Mouse (Mus musculus) cerebellum, postnatal 25 days (tissue): Measurements from ENCODE around the gene Bcan.

Experiments
- DNase-seq, 2 experiments: peaks; one replicate each; pipeline ENCODE4 v3.0.0; 2021; ENCODE audit warnings: mixed read lengths in 2 of 2

The Bcan gene

DNA sequence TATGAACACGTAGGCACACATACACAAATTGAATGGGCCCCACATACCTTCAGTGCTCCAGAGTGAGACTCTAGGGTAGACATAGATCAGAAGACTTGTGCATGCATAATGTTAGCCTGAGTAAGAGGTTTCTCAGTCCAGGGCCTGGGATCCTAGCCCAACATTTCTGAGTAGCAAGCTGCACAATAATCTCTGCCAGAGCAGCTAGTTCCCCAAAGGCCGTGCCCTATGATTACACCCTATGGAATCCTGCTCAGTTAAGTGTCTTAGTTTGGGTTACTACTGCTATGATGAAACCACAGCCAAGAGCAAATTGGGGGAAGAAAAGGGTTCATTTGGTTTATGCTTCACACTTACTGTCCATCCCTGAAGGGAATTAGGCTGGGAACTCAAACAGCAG, 57.6 kb downstream of the Bcan start:
- DNase-seq: no peak

DNA sequence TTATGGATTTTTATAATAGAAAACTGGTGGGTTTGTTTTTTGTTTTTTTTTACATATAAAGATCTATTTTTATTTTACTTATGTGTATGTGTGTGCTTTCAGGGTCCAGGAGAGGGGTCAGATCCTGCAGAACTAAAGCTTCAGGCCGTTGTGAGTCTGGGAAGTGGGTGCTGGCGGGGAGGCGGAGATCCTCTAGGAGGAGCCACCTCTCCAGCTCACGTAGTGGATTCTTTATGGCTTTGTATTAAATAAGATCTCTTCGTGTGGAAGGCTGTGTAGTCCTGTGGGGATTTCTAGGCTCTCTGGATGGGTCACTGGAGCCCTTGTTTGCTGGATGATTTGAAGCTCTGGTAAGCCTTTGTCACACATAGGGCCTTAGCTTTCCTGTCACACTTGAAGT, 59.4 kb downstream of the Bcan start:
- DNase-seq: no peak
